Mouse (Mus musculus): ENCODE measurements around the gene Galntl6. TPM values are rescaled to one million over a fixed set of nuclear protein-coding genes. Genes with fewer than 3 reads are reported as not detected.

Gene Galntl6
- total and polyA plus RNA-seq, 3 experiments = not detected

DNA sequence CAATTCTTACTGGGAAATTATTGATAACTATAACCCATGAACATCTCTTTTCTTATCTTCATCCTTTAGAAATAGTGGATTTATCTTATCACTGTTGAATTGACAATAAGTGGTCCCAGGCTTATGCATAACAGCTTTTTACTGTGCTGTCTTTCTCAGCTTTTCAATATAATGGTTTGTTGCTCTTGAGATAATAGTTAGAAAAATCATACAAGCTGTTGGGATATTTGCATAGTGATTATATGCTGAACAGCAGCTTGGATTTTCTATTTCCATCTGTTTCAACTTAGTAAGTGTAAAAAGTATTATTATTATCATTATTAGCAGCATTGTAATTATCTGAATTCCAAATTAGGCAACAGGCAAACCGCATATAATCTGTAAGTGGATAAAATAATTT, 337.1 kb downstream of the Galntl6 start:
- Histone ChIP-seq H3K9ac (ENCODE audit: insufficient read depth, low read depth) (no peak overlapping the region), H3K36me3 (replicated peaks in 1 of 2; ENCODE audit: control insufficient read depth in 1 of 2, insufficient read depth in 1 of 2, low read length in 1 of 2) (no peaks in the 10 kb centered on the region), H3K4me3 (replicated peaks in 1 of 3; ENCODE audit: low read depth in 2 of 3, low read length in 2 of 3, poor library complexity in 1 of 3) (no peak overlapping the region), H3K27ac (ENCODE audit: insufficient read depth, low read depth) (no peak overlapping the region), H3K27me3 (replicated peaks) (no peaks in the 10 kb centered on the region), H3K4me1 (ENCODE audit: control insufficient read depth in 1 of 2, insufficient read depth in 2 of 2) (no peaks in the 10 kb centered on the region), H3K9me3 (replicated peaks; ENCODE audit: low read length) (peaks cover 4% of the 10 kb centered on the region), H3K4me2 (ENCODE audit: insufficient read depth, low read depth, poor library complexity, severe bottlenecking) (no peak overlapping the region), H3K79me2 (replicated peaks; ENCODE audit: control insufficient read depth, extremely low read depth, insufficient read depth, poor library complexity, severe bottlenecking) (no peaks in the 10 kb centered on the region)
- TF ChIP-seq RAD21 (IDR thresholded peaks at IDR 0.05; ENCODE audit: low read depth, low read length) (no peak), NRF1 (IDR thresholded peaks at IDR 0.05; ENCODE audit: low read depth, low read length) (no peak), E2F4 (IDR thresholded peaks at IDR 0.05; ENCODE audit: insufficient replicate concordance, low read depth, low read length) (no peak), UBTF (IDR thresholded peaks at IDR 0.05; ENCODE audit: low read depth, low read length) (no peak), JUND (conservative IDR thresholded peaks at IDR 0.05; ENCODE audit: low read depth, low read length) (no peak), POLR2A (IDR thresholded peaks at IDR 0.05; ENCODE audit: low read depth, low read length) (no peak)
- no peak for DNase-seq (ENCODE audit: extremely low read depth)
- dilution Hi-C loops (cut with MboI; ENCODE audit: extremely low pct_ligation_motif_present, extremely low pct_unique_long_range_greater_than_20kb, low sequenced_read_pairs) (no loop called here), in situ Hi-C loops (cut with MboI; ENCODE audit: low pct_ligation_motif_present, low pct_unique_long_range_greater_than_20kb, low sequenced_read_pairs) (no loop called here)

DNA sequence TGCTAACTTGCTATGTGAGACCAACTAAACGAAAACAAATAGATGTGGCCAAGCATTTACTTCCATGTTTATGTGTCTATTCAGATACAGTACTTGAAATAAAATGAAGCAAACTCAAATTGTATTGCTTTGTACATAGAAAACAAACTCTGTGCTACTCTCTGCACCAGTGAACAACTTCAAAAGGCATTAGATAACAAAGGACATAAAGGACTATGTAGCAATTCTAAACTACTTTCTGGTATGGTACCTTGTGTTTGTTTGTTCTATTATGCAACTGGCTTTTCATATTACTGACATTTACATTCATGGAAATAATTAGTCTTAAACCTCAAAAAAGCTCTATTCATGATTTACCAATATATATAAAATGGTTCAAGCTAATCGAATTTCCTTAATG, 344.4 kb downstream of the Galntl6 start:
- in situ Hi-C loops (cut with MboI; ENCODE audit: low pct_ligation_motif_present, low pct_unique_long_range_greater_than_20kb, low sequenced_read_pairs) = no loop called here
- no peaks in the 10 kb centered on the region for H3K36me3 ChIP-seq (replicated peaks in 1 of 2; ENCODE audit: control insufficient read depth in 1 of 2, insufficient read depth in 1 of 2, low read length in 1 of 2)
- no peak overlapping the region for H3K4me3 ChIP-seq (replicated peaks in 1 of 3; ENCODE audit: low read depth in 2 of 3, low read length in 2 of 3, poor library complexity in 1 of 3)
- H3K9me3 ChIP-seq (replicated peaks; ENCODE audit: low read length) = peaks cover 4% of the 10 kb centered on the region
- H3K79me2 ChIP-seq (replicated peaks; ENCODE audit: control insufficient read depth, extremely low read depth, insufficient read depth, poor library complexity, severe bottlenecking) = no peaks in the 10 kb centered on the region
- TF ChIP-seq ELF1 (IDR thresholded peaks at IDR 0.05; ENCODE audit: low read depth, low read length) (no peak), JUN (IDR thresholded peaks at IDR 0.05; ENCODE audit: insufficient read depth, low read depth, low read length) (no peak), IRF4 (IDR thresholded peaks at IDR 0.05; ENCODE audit: low read depth, low read length) (no peak), MAFK (IDR thresholded peaks at IDR 0.05; ENCODE audit: insufficient replicate concordance, low read length) (no peak), KAT2A (IDR thresholded peaks at IDR 0.05; ENCODE audit: insufficient replicate concordance, low read length) (no peak), CHD2 (IDR thresholded peaks at IDR 0.05; ENCODE audit: low read length) (no peak), POLR2AphosphoS2 (IDR thresholded peaks at IDR 0.05; ENCODE audit: low read depth, low read length) (no peak), USF2 (conservative IDR thresholded peaks at IDR 0.05; ENCODE audit: low read depth, low read length) (no peak), BHLHE40 (IDR thresholded peaks at IDR 0.05; ENCODE audit: low read depth, low read length) (no peak)
- no peak overlapping the region for H3K27ac ChIP-seq (ENCODE audit: insufficient read depth, low read depth)
- H3K9ac ChIP-seq (ENCODE audit: insufficient read depth, low read depth) = no peak overlapping the region
- dilution Hi-C loops (cut with MboI; ENCODE audit: extremely low pct_ligation_motif_present, extremely low pct_unique_long_range_greater_than_20kb, low sequenced_read_pairs) = no loop called here
- no peaks in the 10 kb centered on the region for H3K4me1 ChIP-seq (ENCODE audit: control insufficient read depth in 1 of 2, insufficient read depth in 2 of 2)
- DNase-seq (ENCODE audit: extremely low read depth) = no peak
- H3K4me2 ChIP-seq (ENCODE audit: insufficient read depth, low read depth, poor library complexity, severe bottlenecking) = no peak overlapping the region
- no peaks in the 10 kb centered on the region for H3K27me3 ChIP-seq (replicated peaks)

DNA sequence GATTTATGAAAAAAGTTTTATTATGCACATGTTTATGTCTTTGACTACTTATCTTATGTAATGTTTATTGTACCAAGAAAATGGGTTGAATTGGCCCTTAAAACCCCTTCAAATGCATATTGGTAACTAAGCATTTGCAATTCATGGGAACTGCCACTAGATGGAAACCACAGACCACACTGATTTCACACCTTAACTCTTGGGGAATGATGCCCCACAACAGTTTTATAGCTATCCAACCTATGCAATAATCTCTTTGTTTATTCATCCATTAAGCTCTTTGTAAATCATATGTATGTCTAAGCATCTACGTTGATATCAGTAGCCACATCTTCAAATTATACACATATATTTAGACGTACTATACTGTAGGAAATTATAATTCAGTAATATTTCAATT, 346.3 kb downstream of the Galntl6 start:
- Histone ChIP-seq H3K9ac (ENCODE audit: insufficient read depth, low read depth) (no peak overlapping the region), H3K4me3 (replicated peaks in 1 of 3; ENCODE audit: low read depth in 2 of 3, low read length in 2 of 3, poor library complexity in 1 of 3) (no peak overlapping the region), H3K4me2 (ENCODE audit: insufficient read depth, low read depth, poor library complexity, severe bottlenecking) (no peak overlapping the region), H3K4me1 (ENCODE audit: control insufficient read depth in 1 of 2, insufficient read depth in 2 of 2) (no peaks in the 10 kb centered on the region), H3K79me2 (replicated peaks; ENCODE audit: control insufficient read depth, extremely low read depth, insufficient read depth, poor library complexity, severe bottlenecking) (no peaks in the 10 kb centered on the region), H3K9me3 (replicated peaks; ENCODE audit: low read length) (no peaks in the 10 kb centered on the region), H3K27me3 (replicated peaks) (no peaks in the 10 kb centered on the region), H3K36me3 (replicated peaks in 1 of 2; ENCODE audit: control insufficient read depth in 1 of 2, insufficient read depth in 1 of 2, low read length in 1 of 2) (no peaks in the 10 kb centered on the region), H3K27ac (ENCODE audit: insufficient read depth, low read depth) (no peak overlapping the region)
- peak; percentile 20 for DNase-seq (ENCODE audit: extremely low read depth)
- in situ Hi-C loops (cut with MboI; ENCODE audit: low pct_ligation_motif_present, low pct_unique_long_range_greater_than_20kb, low sequenced_read_pairs) = no loop called here
- dilution Hi-C loops (cut with MboI; ENCODE audit: extremely low pct_ligation_motif_present, extremely low pct_unique_long_range_greater_than_20kb, low sequenced_read_pairs) = no loop called here
- TF ChIP-seq CTCF (conservative IDR thresholded peaks at IDR 0.05 in 1 of 2, IDR thresholded peaks at IDR 0.05 in 1 of 2; ENCODE audit: low read depth in 2 of 2, low read length in 2 of 2) = peak; percentile 51 to 58; a peak in 3 of 4 replicates
- no peak for TF ChIP-seq SIN3A (IDR thresholded peaks at IDR 0.05; ENCODE audit: low read length)
- peak; percentile 35 for TF ChIP-seq SMC3 (IDR thresholded peaks at IDR 0.05; ENCODE audit: low read depth, low read length)
- TF ChIP-seq RCOR1 (conservative IDR thresholded peaks at IDR 0.05; ENCODE audit: low read depth, low read length) = no peak
- peak; percentile 66 for TF ChIP-seq RAD21 (IDR thresholded peaks at IDR 0.05; ENCODE audit: low read depth, low read length)
- no peak for TF ChIP-seq JUN (IDR thresholded peaks at IDR 0.05; ENCODE audit: insufficient read depth, low read depth, low read length)

Data from CH12.LX (cell line).